Mouse (Mus musculus): ENCODE results near the gene Tmem183a. TPM values are rescaled to one million over a fixed set of nuclear protein-coding genes. Genes with fewer than 3 reads are reported as not detected.

The Tmem183a gene
- total and polyA plus RNA-seq, 3 experiments = 37.8 to 94.0 (median 65.9) TPM

DNA sequence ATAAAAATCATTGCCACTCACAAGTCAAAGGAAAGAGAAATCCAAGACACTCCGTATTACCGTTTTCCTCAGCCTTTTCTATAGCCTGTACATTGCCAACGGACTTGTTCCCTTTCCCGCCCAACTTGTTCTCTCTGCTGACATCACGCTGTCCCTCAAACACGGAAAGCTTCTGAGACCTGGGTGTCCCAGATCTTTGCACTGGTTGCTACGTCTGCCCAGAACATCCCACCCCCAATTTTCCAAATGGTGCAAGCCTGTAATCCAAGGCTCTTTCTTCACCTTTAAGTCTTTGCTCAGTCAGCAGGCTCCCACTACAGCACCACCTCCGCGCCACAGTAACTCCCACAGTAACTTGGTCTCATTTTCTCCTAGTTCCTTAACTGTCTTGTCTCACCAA lies 56.8 kb downstream of the Tmem183a start:
- ATAC-seq (ENCODE audit: extremely low read depth, insufficient number of reproducible peaks, low FRiP score, poor library complexity, severe bottlenecking) = no peak
- Histone ChIP-seq H3K9me3 (replicated peaks) (no peaks in the 10 kb centered on the region), H3K36me3 (replicated peaks) (no peaks in the 10 kb centered on the region), H3K4me1 (ENCODE audit: insufficient read depth, low read depth, low read length) (0 out of 2 replicates have a peak, but pooled peaks cover 5% of the 10 kb centered on the region), H3K27me3 (ENCODE audit: insufficient read depth, low read length) (peaks cover 19% of the 10 kb centered on the region), H3K4me3 (ENCODE audit: low read depth, low read length) (no peak overlapping the region)
- no peak for TF ChIP-seq CTCF (IDR thresholded peaks at IDR 0.05; ENCODE audit: low read depth, low read length)
- TF ChIP-seq TAL1 (conservative IDR thresholded peaks at IDR 0.05; ENCODE audit: low read depth, low read length) = no peak
- no peak for TF ChIP-seq GATA1 (IDR thresholded peaks at IDR 0.05; ENCODE audit: borderline replicate concordance, low read length)
- TF ChIP-seq POLR2AphosphoS5 (IDR thresholded peaks at IDR 0.05; ENCODE audit: insufficient replicate concordance, low read depth, low read length) = no peak
- TF ChIP-seq GATA2 (IDR thresholded peaks at IDR 0.05; ENCODE audit: borderline replicate concordance, low read depth, low read length) = no peak
- no peak for DNase-seq (ENCODE audit: low spot score)

- DNase-seq (ENCODE audit: low spot score) (no peak), ATAC-seq (ENCODE audit: extremely low read depth, insufficient number of reproducible peaks, low FRiP score, poor library complexity, severe bottlenecking) (peak; percentile 22; the same call in 1 of the 2 replicates)
- Histone ChIP-seq H3K27me3 (ENCODE audit: insufficient read depth, low read length) (peaks cover 34% of the 10 kb centered on the region), H3K4me3 (ENCODE audit: low read depth, low read length) (no peak overlapping the region), H3K36me3 (replicated peaks) (no peaks in the 10 kb centered on the region), H3K4me1 (ENCODE audit: insufficient read depth, low read depth, low read length) (0 out of 2 replicates have a peak, but pooled peaks cover 5% of the 10 kb centered on the region), H3K9me3 (replicated peaks) (no peaks in the 10 kb centered on the region)
- TF ChIP-seq GATA2 (IDR thresholded peaks at IDR 0.05; ENCODE audit: borderline replicate concordance, low read depth, low read length) = no peak
- TF ChIP-seq CTCF (IDR thresholded peaks at IDR 0.05; ENCODE audit: low read depth, low read length) = no peak
- TF ChIP-seq POLR2AphosphoS5 (IDR thresholded peaks at IDR 0.05; ENCODE audit: insufficient replicate concordance, low read depth, low read length) = no peak
- TF ChIP-seq GATA1 (IDR thresholded peaks at IDR 0.05; ENCODE audit: borderline replicate concordance, low read length) = no peak
- TF ChIP-seq TAL1 (conservative IDR thresholded peaks at IDR 0.05; ENCODE audit: low read depth, low read length) = no peak
Observed at GRCm38 (mm10) chr1:134302568-134303238, 59.1 kb downstream of the Tmem183a start.

- ATAC-seq (ENCODE audit: extremely low read depth, insufficient number of reproducible peaks, low FRiP score, poor library complexity, severe bottlenecking) (no peak), DNase-seq (ENCODE audit: low spot score) (no peak)
- Histone ChIP-seq H3K36me3 (replicated peaks) (no peaks in the 10 kb centered on the region), H3K27me3 (ENCODE audit: insufficient read depth, low read length) (peaks cover 35% of the 10 kb centered on the region), H3K4me3 (ENCODE audit: low read depth, low read length) (no peak overlapping the region), H3K4me1 (ENCODE audit: insufficient read depth, low read depth, low read length) (0 out of 2 replicates have a peak, but pooled peaks cover 5% of the 10 kb centered on the region), H3K9me3 (replicated peaks) (no peaks in the 10 kb centered on the region)
- TF ChIP-seq GATA2 (IDR thresholded peaks at IDR 0.05; ENCODE audit: borderline replicate concordance, low read depth, low read length) (no peak), TAL1 (conservative IDR thresholded peaks at IDR 0.05; ENCODE audit: low read depth, low read length) (no peak), GATA1 (IDR thresholded peaks at IDR 0.05; ENCODE audit: borderline replicate concordance, low read length) (no peak), CTCF (IDR thresholded peaks at IDR 0.05; ENCODE audit: low read depth, low read length) (no peak), POLR2AphosphoS5 (IDR thresholded peaks at IDR 0.05; ENCODE audit: insufficient replicate concordance, low read depth, low read length) (no peak)
Observed at GRCm38 (mm10) chr1:134298636-134299411, 63.0 kb downstream of the Tmem183a start.

DNA sequence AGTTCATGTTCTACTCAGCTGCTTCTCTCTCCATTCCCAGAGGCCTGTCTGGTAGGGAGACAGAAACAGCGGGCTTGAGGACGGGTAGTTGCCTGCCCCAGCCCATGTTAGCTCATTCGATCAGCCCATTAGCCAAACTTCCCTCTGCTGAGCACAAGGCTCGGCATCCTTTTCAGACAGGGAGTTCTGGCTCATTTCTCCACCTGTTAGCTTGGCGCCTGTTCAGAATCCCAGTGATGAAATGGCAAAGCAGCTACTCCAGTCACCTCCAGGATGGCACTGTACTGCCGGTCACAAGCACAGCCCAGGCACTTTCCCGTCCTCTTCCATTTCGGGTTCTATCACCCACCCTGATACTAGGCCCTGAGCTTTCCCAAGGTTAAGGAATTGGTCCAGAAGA lies 64.5 kb downstream of the Tmem183a start:
- H3K4me1 ChIP-seq (ENCODE audit: insufficient read depth, low read depth, low read length) = no peaks in the 10 kb centered on the region
- no peaks in the 10 kb centered on the region for H3K36me3 ChIP-seq (replicated peaks)
- DNase-seq (ENCODE audit: low spot score) = no peak
- no peaks in the 10 kb centered on the region for H3K9me3 ChIP-seq (replicated peaks)
- TF ChIP-seq CTCF (IDR thresholded peaks at IDR 0.05; ENCODE audit: low read depth, low read length) (no peak), TAL1 (conservative IDR thresholded peaks at IDR 0.05; ENCODE audit: low read depth, low read length) (no peak), POLR2AphosphoS5 (IDR thresholded peaks at IDR 0.05; ENCODE audit: insufficient replicate concordance, low read depth, low read length) (no peak), GATA2 (IDR thresholded peaks at IDR 0.05; ENCODE audit: borderline replicate concordance, low read depth, low read length) (no peak), GATA1 (IDR thresholded peaks at IDR 0.05; ENCODE audit: borderline replicate concordance, low read length) (no peak)
- peaks cover 32% of the 10 kb centered on the region for H3K27me3 ChIP-seq (ENCODE audit: insufficient read depth, low read length)
- no peak overlapping the region for H3K4me3 ChIP-seq (ENCODE audit: low read depth, low read length)
- ATAC-seq (ENCODE audit: extremely low read depth, insufficient number of reproducible peaks, low FRiP score, poor library complexity, severe bottlenecking) = no peak

Other genes starting within 250 kb of the Tmem183a start
- not detected in 2 replicates for gene Chil1, start 179.8 kb downstream of the Tmem183a start, total RNA-seq (2014; fragmentation: Nextera tagmentation)
- not detected in 2 replicates for gene Chil1, start 179.8 kb downstream of the Tmem183a start, total RNA-seq (2017)
- not detected in 2 replicates for gene Chil1, start 179.8 kb downstream of the Tmem183a start, polyA plus RNA-seq (2012)
- gene Mybph, start 168.5 kb downstream of the Tmem183a start, total RNA-seq (2014; fragmentation: Nextera tagmentation) = not detected in 2 replicates
- 0.05 TPM in 1 of 2 replicates, not detected in the other for gene Mybph, start 168.5 kb downstream of the Tmem183a start, total RNA-seq (2017)
- gene Mybph, start 168.5 kb downstream of the Tmem183a start, polyA plus RNA-seq (2012) = not detected in 2 replicates
- not detected in 2 replicates for gene Adora1, start 126.5 kb downstream of the Tmem183a start, total RNA-seq (2014; fragmentation: Nextera tagmentation)
- 0.06 and 0.16 TPM in 2 replicates for gene Adora1, start 126.5 kb downstream of the Tmem183a start, total RNA-seq (2017)
- not detected in 2 replicates for gene Adora1, start 126.5 kb downstream of the Tmem183a start, polyA plus RNA-seq (2012)
- not detected in 2 replicates for gene Myog, start 72.0 kb downstream of the Tmem183a start, total RNA-seq (2014; fragmentation: Nextera tagmentation)
- gene Myog, start 72.0 kb downstream of the Tmem183a start, total RNA-seq (2017) = not detected in 2 replicates
- gene Myog, start 72.0 kb downstream of the Tmem183a start, polyA plus RNA-seq (2012) = not detected in 2 replicates
- gene Ppfia4, start 29.1 kb downstream of the Tmem183a start, total RNA-seq (2014; fragmentation: Nextera tagmentation) = not detected in 2 replicates
- 0.05 TPM in 1 of 2 replicates, not detected in the other for gene Ppfia4, start 29.1 kb downstream of the Tmem183a start, total RNA-seq (2017)
- 0.13 and 0.20 TPM in 2 replicates for gene Ppfia4, start 29.1 kb downstream of the Tmem183a start, polyA plus RNA-seq (2012)
- not detected in 2 replicates for gene 4933406M09Rik, start 24.0 kb upstream of the Tmem183a start, total RNA-seq (2014; fragmentation: Nextera tagmentation)
- gene 4933406M09Rik, start 24.0 kb upstream of the Tmem183a start, total RNA-seq (2017) = 0.06 and 0.16 TPM in 2 replicates
- not detected in 2 replicates for gene 4933406M09Rik, start 24.0 kb upstream of the Tmem183a start, polyA plus RNA-seq (2012)
- gene Cyb5r1, start 43.6 kb upstream of the Tmem183a start, total RNA-seq (2014; fragmentation: Nextera tagmentation) = 115 and 119 TPM in 2 replicates
- gene Cyb5r1, start 43.6 kb upstream of the Tmem183a start, total RNA-seq (2017) = 41.6 and 42.1 TPM in 2 replicates
- 48.1 and 59.5 TPM in 2 replicates for gene Cyb5r1, start 43.6 kb upstream of the Tmem183a start, polyA plus RNA-seq (2012)
- 154 and 168 TPM in 2 replicates for gene Adipor1, start 53.4 kb upstream of the Tmem183a start, total RNA-seq (2014; fragmentation: Nextera tagmentation)
- 82.0 and 88.8 TPM in 2 replicates for gene Adipor1, start 53.4 kb upstream of the Tmem183a start, total RNA-seq (2017)
- 97.2 and 129 TPM in 2 replicates for gene Adipor1, start 53.4 kb upstream of the Tmem183a start, polyA plus RNA-seq (2012)
- 26.2 and 42.8 TPM in 2 replicates for gene Klhl12, start 93.6 kb upstream of the Tmem183a start, total RNA-seq (2014; fragmentation: Nextera tagmentation)
- gene Klhl12, start 93.6 kb upstream of the Tmem183a start, total RNA-seq (2017) = 36.9 and 39.0 TPM in 2 replicates
- gene Klhl12, start 93.6 kb upstream of the Tmem183a start, polyA plus RNA-seq (2012) = 4.8 and 5.1 TPM in 2 replicates
- gene Rabif, start 132.7 kb upstream of the Tmem183a start, total RNA-seq (2014; fragmentation: Nextera tagmentation) = 24.7 and 27.9 TPM in 2 replicates
- gene Rabif, start 132.7 kb upstream of the Tmem183a start, total RNA-seq (2017) = 32.2 and 33.5 TPM in 2 replicates
- gene Rabif, start 132.7 kb upstream of the Tmem183a start, polyA plus RNA-seq (2012) = 9.2 and 12.8 TPM in 2 replicates
- not detected in 2 replicates for gene Mgat4e, start 187.7 kb upstream of the Tmem183a start, total RNA-seq (2014; fragmentation: Nextera tagmentation)
- gene Mgat4e, start 187.7 kb upstream of the Tmem183a start, total RNA-seq (2017) = 0.38 and 0.64 TPM in 2 replicates
- gene Mgat4e, start 187.7 kb upstream of the Tmem183a start, polyA plus RNA-seq (2012) = not detected in 2 replicates
- gene Kdm5b, start 198.2 kb upstream of the Tmem183a start, total RNA-seq (2014; fragmentation: Nextera tagmentation) = 148 and 174 TPM in 2 replicates
- gene Kdm5b, start 198.2 kb upstream of the Tmem183a start, total RNA-seq (2017) = 66.1 and 70.7 TPM in 2 replicates
- gene Kdm5b, start 198.2 kb upstream of the Tmem183a start, polyA plus RNA-seq (2012) = 21.2 and 22.4 TPM in 2 replicates